Mouse (Mus musculus) heart, postnatal 4 days (tissue): Measurements from ENCODE around the gene Dppa4. TPM values are rescaled to one million over a fixed set of nuclear protein-coding genes. Genes with fewer than 3 reads are reported as not detected.

ENCODE experiments used
- DNase-seq: peaks from one replicate; pipeline ENCODE4 v3.0.0; 2021
- total RNA-seq, 2 experiments: library from RNA; stranded (reverse); gene quantifications; 2 replicates each; pipeline ENCODE4 v1.2.3; 2021

Gene Dppa4
- total RNA-seq, 2 experiments from 2014 or later = not detected

DNA sequence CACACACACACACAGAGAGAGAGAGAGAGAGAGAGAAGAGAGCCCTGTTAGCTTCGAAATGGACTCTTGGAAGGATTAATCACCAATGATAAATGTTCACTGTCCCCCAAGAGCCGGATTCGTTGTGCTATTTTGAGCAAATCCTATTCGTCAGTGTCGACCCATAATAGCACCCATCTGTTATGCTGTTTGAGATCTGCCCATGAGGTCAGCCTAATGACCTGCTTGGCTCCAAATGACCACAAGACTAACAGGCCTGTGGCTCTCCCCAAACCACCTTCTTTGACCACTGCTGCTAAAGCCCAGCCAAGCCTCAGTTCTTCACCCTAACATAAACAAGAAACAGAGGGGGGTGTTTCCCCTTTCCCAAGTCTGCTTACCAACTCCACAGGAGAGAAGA, 43.4 kb downstream of the Dppa4 start:
- DNase-seq = no peak

DNA sequence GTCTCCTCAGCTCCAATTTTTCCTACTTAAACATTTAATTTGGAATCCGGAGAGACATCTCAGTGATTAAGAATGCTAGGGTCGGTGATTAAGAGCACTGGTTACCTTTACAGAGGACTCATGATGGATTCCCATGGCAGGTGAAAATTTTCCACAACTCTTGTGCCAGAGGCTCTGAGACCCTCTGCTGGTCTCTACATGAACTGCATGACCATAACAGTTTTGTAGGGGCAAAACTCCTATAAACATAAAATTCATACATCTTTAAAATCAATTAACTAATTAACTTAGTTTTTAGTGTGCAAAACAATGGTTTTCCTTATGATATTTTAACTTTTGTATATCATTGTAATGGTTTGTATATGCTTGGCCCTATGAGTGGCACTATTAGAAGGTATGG, 44.9 kb downstream of the Dppa4 start:
- no peak for DNase-seq

- no peak for DNase-seq
Observed at GRCm38 (mm10) chr16:48331822-48332221, 48.3 kb downstream of the Dppa4 start.

DNA sequence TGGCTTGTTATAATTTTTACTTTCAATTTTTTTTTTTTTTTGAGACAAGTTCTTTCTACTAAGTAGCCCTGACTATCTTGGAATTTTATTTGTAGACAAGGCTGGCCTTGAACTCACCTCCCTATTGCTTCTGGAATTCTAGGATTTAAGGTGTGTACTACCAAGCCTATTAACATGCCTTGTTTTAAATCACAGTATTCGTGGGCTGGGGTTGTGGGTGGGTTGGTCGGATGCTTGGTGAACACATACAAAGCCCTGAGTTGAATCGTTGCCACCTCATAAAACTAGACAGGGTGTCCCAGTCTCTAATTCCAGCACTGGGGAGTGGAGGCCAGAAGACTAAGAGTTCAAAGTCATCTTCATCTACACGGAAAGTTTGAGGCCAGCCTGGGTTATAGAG, 51.8 kb downstream of the Dppa4 start:
- no peak for DNase-seq

Other genes starting within 250 kb of the Dppa4 start
- not detected for gene Dppa2, start 20.2 kb downstream of the Dppa4 start, total RNA-seq
- gene Gm5485, start 128.7 kb downstream of the Dppa4 start, total RNA-seq = not detected
- gene Morc1, start 147.5 kb downstream of the Dppa4 start, total RNA-seq = not detected